Mouse (Mus musculus): ENCODE results near the gene Lrrfip1.

DNA sequence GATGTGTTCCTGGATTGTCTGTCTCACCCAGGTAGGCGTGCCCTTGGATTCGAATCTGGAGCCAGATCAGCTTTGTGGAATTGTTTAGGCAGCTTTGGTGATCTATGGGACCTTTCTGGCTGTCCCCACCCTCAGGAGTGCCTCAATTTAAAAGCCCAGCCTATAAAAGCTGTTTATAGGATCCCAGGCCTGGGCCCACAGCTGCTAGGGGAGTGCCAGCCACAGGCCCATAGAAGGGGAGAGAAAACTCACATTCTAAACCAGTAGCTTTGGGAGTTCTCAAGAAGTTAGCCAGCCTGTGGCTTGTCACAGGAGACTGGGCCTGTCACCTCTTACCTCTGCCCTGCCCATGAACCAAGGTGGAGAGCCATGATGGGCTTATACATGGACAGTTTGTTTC is 65.5 kb downstream of the Lrrfip1 start:
- TF ChIP-seq EP300 (IDR thresholded peaks at IDR 0.05; ENCODE audit: low read depth) (no peak), CTCF (IDR thresholded peaks at IDR 0.05; ENCODE audit: low read depth) (no peak)

All from liver, embryonic 14.5 days (tissue).